Comparison of ENCODE assay signal across 8 mouse cellular contexts in genomic region chr13:34814161-34815056, GRCm38 (mm10).
DNase-seq lines count a peak whose midpoint lies in the region; ATAC-seq and TF ChIP-seq lines count a peak whose summit lies in the region.

No protein-coding gene starts in this region.

- peak; percentile 76 for DNase-seq in heart, embryonic 10.5 days (ENCODE audit: low spot score)
- no peak for DNase-seq in heart, adult 9 months (ENCODE audit: low spot score in 2 of 2)
- DNase-seq in embryonic facial prominence, embryonic 11.5 days (ENCODE audit: low spot score): peak; percentile 72
- DNase-seq in heart, postnatal 4 days: peak; percentile 54
- DNase-seq in limb, embryonic 14.5 days (ENCODE audit: low spot score): peak; percentile 65
- no peak for DNase-seq in spleen, postnatal 4 days (ENCODE audit: low spot score in 2 of 2)
- DNase-seq in spleen, postnatal 14 days (ENCODE audit: low spot score in 2 of 2): no peak

- H3K9me3 ChIP-seq in heart, embryonic 10.5 days: peaks cover 6% of the 10 kb centered on the region; the same call in 1 of the 2 replicates
- no peaks in the 10 kb centered on the region for H3K9me3 ChIP-seq in embryonic facial prominence, embryonic 11.5 days (replicated peaks; ENCODE audit: control insufficient read depth, low read length)
- peaks cover 5% of the 10 kb centered on the region for H3K9me3 ChIP-seq in limb, embryonic 14.5 days (ENCODE audit: control insufficient read depth, low read length)
- H3K9me3 ChIP-seq in neural tube, embryonic 12.5 days: peaks cover 8% of the 10 kb centered on the region

- H3K36me3 ChIP-seq in heart, embryonic 10.5 days: no peaks in the 10 kb centered on the region
- H3K36me3 ChIP-seq in embryonic facial prominence, embryonic 11.5 days (replicated peaks; ENCODE audit: control insufficient read depth, insufficient read depth, low read depth, low read length): no peaks in the 10 kb centered on the region
- no peaks in the 10 kb centered on the region for H3K36me3 ChIP-seq in limb, embryonic 14.5 days (ENCODE audit: control insufficient read depth, insufficient read depth, low read length)
- H3K36me3 ChIP-seq in neural tube, embryonic 12.5 days: no peaks in the 10 kb centered on the region

- no peak for TF ChIP-seq POLR2A in limb, embryonic 14.5 days (IDR thresholded peaks at IDR 0.05; ENCODE audit: borderline replicate concordance, extremely low read depth, insufficient read depth, insufficient read length)

- 18% methylated on average over 18 of the region's 18 CpGs for WGBS in heart, embryonic 10.5 days
- 19% methylated on average over 18 of the region's 18 CpGs for WGBS in embryonic facial prominence, embryonic 11.5 days
- WGBS in limb, embryonic 14.5 days: 18% methylated on average over 18 of the region's 18 CpGs
- 14% methylated on average over 18 of the region's 18 CpGs for WGBS in neural tube, embryonic 12.5 days

- H3K9ac ChIP-seq in embryonic facial prominence, embryonic 11.5 days (replicated peaks; ENCODE audit: low read length): peak overlapping the region; percentile 37
- no peak overlapping the region; the same call in 1 of the 2 replicates for H3K9ac ChIP-seq in limb, embryonic 14.5 days (ENCODE audit: low read depth, low read length, severe bottlenecking)
- no peak overlapping the region for H3K9ac ChIP-seq in neural tube, embryonic 12.5 days

- peak overlapping the region; percentile 33 for H3K4me3 ChIP-seq in heart, embryonic 10.5 days
- no peak overlapping the region for H3K4me3 ChIP-seq in embryonic facial prominence, embryonic 11.5 days (ENCODE audit: low read depth, low read length)
- no peak overlapping the region for H3K4me3 ChIP-seq in limb, embryonic 14.5 days (replicated peaks; ENCODE audit: low read length)
- no peak overlapping the region; the same call in 1 of the 2 replicates for H3K4me3 ChIP-seq in neural tube, embryonic 12.5 days

- peak overlapping the region; percentile 19; the same call in 1 of the 2 replicates for H3K4me2 ChIP-seq in embryonic facial prominence, embryonic 11.5 days (ENCODE audit: low read depth, low read length)
- 0 out of 2 replicates have a peak overlapping the region, but pooled peaks have one; percentile 23 for H3K4me2 ChIP-seq in limb, embryonic 14.5 days (replicated peaks; ENCODE audit: low read depth, low read length, severe bottlenecking)
- H3K4me2 ChIP-seq in neural tube, embryonic 12.5 days (replicated peaks): peak overlapping the region; percentile 48

- peak; percentile 89 for ATAC-seq in embryonic facial prominence, embryonic 11.5 days (replicated peaks; ENCODE audit: insufficient number of reproducible peaks, low FRiP score, low TSS enrichment, low read depth)
- peak; percentile 72; the same call in 1 of the 2 replicates for ATAC-seq in limb, embryonic 14.5 days (ENCODE audit: low FRiP score, low read depth)
- peak; percentile 93 for ATAC-seq in neural tube, embryonic 12.5 days (ENCODE audit: low FRiP score, low read depth)

- peaks cover 15% of the 10 kb centered on the region for H3K4me1 ChIP-seq in heart, embryonic 10.5 days
- peaks cover 4% of the 10 kb centered on the region for H3K4me1 ChIP-seq in embryonic facial prominence, embryonic 11.5 days (ENCODE audit: control insufficient read depth, insufficient read depth, low read length)
- peaks cover 11% of the 10 kb centered on the region for H3K4me1 ChIP-seq in limb, embryonic 14.5 days (ENCODE audit: control insufficient read depth, insufficient read depth, low read length)
- peaks cover 28% of the 10 kb centered on the region for H3K4me1 ChIP-seq in neural tube, embryonic 12.5 days

- H3K27me3 ChIP-seq in heart, embryonic 10.5 days (ENCODE audit: insufficient read depth, poor library complexity, severe bottlenecking): no peaks in the 10 kb centered on the region
- no peaks in the 10 kb centered on the region for H3K27me3 ChIP-seq in embryonic facial prominence, embryonic 11.5 days (ENCODE audit: control insufficient read depth, insufficient read depth, low read length)
- no peaks in the 10 kb centered on the region for H3K27me3 ChIP-seq in limb, embryonic 14.5 days (ENCODE audit: control insufficient read depth, insufficient read depth, low read length)
- no peaks in the 10 kb centered on the region for H3K27me3 ChIP-seq in neural tube, embryonic 12.5 days (replicated peaks)

- peak overlapping the region; percentile 82 for H3K27ac ChIP-seq in heart, embryonic 10.5 days
- H3K27ac ChIP-seq in embryonic facial prominence, embryonic 11.5 days (replicated peaks; ENCODE audit: low read depth, low read length): peak overlapping the region; percentile 62
- H3K27ac ChIP-seq in limb, embryonic 14.5 days (replicated peaks; ENCODE audit: low read depth, low read length): peak overlapping the region; percentile 67
- peak overlapping the region; percentile 68 for H3K27ac ChIP-seq in neural tube, embryonic 12.5 days

Comparison
In these comparisons a context has a peak if more than half of its experiments do, and no peak if none do; other contexts are left out.
1. DNase-seq: peak in heart, embryonic 10.5 days (single experiment), embryonic facial prominence, embryonic 11.5 days (single experiment), heart, postnatal 4 days (single experiment) and limb, embryonic 14.5 days (single experiment); none in heart, adult 9 months (0 of 2), spleen, postnatal 4 days (0 of 2) and spleen, postnatal 14 days (0 of 2).
2. Peak in every context shown above with its lines, with median percentiles within 50 percentile points of each other: H3K27ac ChIP-seq, ATAC-seq and H3K4me2 ChIP-seq.